Mouse (Mus musculus): ENCODE data around the gene Edaradd. TPM values are rescaled to one million over a fixed set of nuclear protein-coding genes. Genes with fewer than 3 reads are reported as not detected.

Edaradd gene
- total RNA-seq, 2 experiments from 2014 or later: 0.05 TPM; not detected in 1

GRCm38 (mm10) chr13:12522346-12522745 lies 2.1 kb upstream of the Edaradd start:
- intact Hi-C loops (cut with DNase I): no loop called here

GRCm38 (mm10) chr13:12519371-12519770 lies 867 bp downstream of the Edaradd start:
- intact Hi-C loops (cut with DNase I): no loop called here
- DNase-seq: no peak

More at GRCm38 (mm10) chr13:12522346-12522745, 2.1 kb upstream of the Edaradd start:
- no peak for DNase-seq

- DNase-seq: no peak
- intact Hi-C loops (cut with DNase I): no loop called here
Observed at GRCm38 (mm10) chr13:12511189-12511965, 8.9 kb downstream of the Edaradd start.

GRCm38 (mm10) chr13:12510032-12510431 lies 10.2 kb downstream of the Edaradd start:
- intact Hi-C loops (cut with DNase I): no loop called here
- DNase-seq: no peak

GRCm38 (mm10) chr13:12507426-12507825 lies 12.8 kb downstream of the Edaradd start:
- intact Hi-C loops (cut with DNase I): no loop called here
- no peak for DNase-seq

- intact Hi-C loops (cut with DNase I): no loop called here
- no peak for DNase-seq
Observed at GRCm38 (mm10) chr13:12505359-12505758, 14.9 kb downstream of the Edaradd start.

- no peak for DNase-seq
- intact Hi-C loops (cut with DNase I): no loop called here
Observed at GRCm38 (mm10) chr13:12503238-12503751, 16.9 kb downstream of the Edaradd start.

DNA sequence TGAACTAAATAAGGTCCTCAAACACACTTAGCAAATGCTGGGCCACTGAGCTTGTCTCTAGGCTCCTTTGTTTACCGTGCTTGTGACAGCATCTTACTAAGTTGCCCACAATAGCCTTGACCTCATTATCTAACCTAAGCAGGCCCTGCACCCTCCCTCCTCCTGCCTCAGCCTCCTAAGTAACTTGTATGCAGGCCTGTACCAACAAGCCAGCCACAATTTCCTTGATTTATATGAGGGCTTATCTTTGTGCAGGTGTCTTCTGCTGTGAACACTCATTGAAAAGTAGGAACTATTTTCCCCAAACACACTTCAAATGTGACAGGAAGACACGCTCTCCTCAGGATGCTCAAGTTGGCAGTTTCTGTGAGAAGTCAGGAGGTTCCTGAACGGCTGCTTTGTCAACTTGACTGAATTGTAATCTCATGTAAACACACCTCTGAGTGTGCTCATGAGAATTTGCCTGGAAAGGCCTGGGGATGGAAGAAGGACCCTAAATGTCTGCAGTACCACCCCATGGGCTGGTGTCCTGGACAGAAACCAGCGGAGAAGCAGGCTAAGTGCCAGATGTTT lies 17.5 kb downstream of the Edaradd start:
- intact Hi-C loops (cut with DNase I): no loop called here
- no peak for DNase-seq

DNA sequence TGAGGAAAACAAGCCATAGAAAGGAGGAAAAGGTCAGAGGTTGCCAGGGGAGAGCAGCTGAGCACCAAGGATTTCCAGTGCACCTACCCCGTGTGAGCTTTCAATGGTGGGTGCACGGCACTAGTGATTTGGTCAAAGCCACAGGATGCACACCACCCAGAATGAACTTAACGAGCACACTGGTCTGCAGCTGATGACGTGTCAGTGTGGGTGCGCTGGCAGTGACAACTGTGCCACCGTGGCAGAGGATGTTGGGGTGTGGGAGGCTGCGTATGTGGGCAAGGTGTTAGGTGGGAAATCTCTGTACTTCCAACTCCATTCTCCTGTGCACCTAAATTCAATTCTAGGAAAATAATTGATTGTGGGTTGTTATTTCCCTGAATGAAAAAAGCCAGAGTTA lies 21.1 kb downstream of the Edaradd start:
- no peak for DNase-seq
- intact Hi-C loops (cut with DNase I): no loop called here

DNA sequence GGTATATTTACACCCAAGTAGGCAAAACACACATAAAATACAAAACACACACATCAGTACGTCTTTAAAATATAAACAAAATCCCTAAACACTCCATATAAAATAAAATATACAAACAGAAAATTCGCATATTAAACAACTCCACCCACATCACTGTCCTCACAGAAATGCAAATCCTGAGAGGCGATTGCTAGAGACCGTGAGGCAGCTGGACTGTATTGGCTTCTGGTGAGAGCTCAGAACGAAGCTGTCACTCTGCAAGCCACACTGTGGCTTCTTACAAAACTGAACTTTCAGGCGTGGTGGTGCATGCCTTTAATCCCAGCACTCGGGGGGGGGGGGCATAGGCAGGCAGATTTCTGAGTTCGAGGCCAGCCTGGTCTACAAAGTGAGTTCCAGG lies 22.4 kb downstream of the Edaradd start:
- intact Hi-C loops (cut with DNase I): no loop called here
- no peak for DNase-seq

DNA sequence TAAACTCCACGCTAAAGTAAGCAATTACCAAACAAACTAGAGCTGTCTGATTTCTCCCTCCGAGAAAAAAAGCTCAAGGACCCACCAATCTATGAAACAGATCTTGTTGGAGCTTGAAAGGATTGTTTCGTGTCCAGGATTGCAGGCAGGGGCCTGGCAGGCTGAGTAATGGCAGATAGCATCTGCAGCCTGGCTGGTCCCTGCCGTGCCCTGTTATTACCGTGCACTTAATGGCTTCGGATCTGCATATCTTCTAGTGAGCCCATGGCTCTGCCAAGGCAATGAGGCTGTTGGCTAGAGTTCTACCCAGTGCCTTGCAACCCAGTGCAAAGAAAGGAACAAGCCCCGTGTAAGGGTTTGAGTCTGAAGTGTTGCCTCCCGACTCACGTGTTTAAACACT lies 25.5 kb downstream of the Edaradd start:
- intact Hi-C loops (cut with DNase I): no loop called here
- DNase-seq: no peak

- no peak for DNase-seq
- intact Hi-C loops (cut with DNase I): no loop called here
Observed at GRCm38 (mm10) chr13:12492515-12492914, 27.7 kb downstream of the Edaradd start.

- DNase-seq: no peak
- intact Hi-C loops (cut with DNase I): no loop called here
Observed at GRCm38 (mm10) chr13:12485640-12486039, 34.6 kb downstream of the Edaradd start.

DNA sequence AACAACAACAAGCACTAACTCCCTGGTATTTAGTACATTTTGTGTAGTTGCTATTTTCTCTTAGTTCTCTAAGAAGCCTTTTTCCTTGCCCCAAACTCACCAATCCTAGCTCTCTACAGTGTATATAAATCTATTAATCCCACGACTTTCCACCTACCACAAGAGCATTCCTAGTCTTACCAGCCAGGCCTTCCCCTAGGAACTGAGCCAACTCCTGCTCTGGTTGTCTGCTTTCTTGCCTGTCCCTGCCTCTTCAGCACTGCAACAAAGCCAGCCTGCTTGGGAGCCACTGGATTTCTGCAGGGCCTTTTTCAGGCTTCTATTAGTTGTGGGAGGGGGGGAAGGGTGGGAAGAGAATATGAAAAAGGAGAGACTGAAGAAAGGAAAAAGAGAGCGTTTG lies 35.0 kb downstream of the Edaradd start:
- intact Hi-C loops (cut with DNase I): no loop called here
- DNase-seq: no peak

- intact Hi-C loops (cut with DNase I): no loop called here
Observed at GRCm38 (mm10) chr13:12479802-12480201, 40.4 kb downstream of the Edaradd start.

DNA sequence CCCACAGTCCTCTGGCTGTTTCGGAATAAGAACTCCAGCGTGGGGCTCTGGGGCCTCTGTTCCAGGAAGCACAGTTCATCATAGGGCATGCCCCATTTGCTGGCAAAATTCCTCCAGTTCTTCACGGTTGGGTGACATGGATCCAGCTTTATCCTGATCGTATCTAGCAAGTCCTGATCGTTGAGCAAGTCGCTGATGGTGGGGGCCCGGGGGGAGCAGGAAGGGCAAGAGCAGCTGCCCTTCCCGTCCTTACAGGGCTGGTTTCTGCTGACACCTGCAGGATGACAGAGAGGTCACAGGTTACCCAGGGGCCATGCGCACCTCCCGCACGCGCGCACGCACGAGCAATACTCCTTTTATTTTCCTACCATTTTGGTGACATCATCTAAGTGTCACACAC lies 41.9 kb downstream of the Edaradd start:
- intact Hi-C loops (cut with DNase I): no loop called here

More at GRCm38 (mm10) chr13:12479802-12480201, 40.4 kb downstream of the Edaradd start:
- DNase-seq: no peak

DNA sequence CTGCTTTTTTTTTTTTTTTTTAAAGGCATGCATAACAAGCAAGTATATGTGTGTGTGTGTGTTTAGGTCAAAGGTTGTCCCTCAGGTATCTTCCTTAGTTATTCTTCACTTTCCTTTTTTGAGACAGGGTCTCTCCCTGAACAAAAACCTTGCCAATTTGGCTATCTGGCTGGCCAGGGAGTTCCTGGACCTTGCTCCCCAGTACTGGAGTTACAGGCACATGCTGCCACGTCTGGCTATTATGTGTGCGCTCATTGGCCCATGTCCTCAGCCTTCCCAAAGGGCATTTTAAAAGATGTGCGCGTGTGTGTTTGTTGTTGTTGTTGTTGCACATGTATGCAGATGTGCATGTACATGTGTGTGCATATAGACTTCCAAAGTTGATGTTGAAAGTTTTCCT lies 43.4 kb downstream of the Edaradd start:
- no peak for DNase-seq
- intact Hi-C loops (cut with DNase I): no loop called here

More for the DNA sequence above, 41.9 kb downstream of the Edaradd start:
- DNase-seq: no peak

- no peak for DNase-seq
- intact Hi-C loops (cut with DNase I): no loop called here
Observed at GRCm38 (mm10) chr13:12475239-12475638, 45.0 kb downstream of the Edaradd start.

GRCm38 (mm10) chr13:12473724-12474378 lies 46.4 kb downstream of the Edaradd start:
- intact Hi-C loops (cut with DNase I): loop anchor here (1.0 to 2.0 kb wide), 4 partner anchors 64 to 941 kb away; no protein-coding TSS in a partner anchor
- peak; percentile 79 to 80 for DNase-seq

- no peak for DNase-seq
- intact Hi-C loops (cut with DNase I): no loop called here
Observed at GRCm38 (mm10) chr13:12468488-12468887, 51.8 kb downstream of the Edaradd start.

GRCm38 (mm10) chr13:12464844-12465243 lies 55.4 kb downstream of the Edaradd start, which contains the start of gene Lgals8:
Lgals8 (minus strand) TSS chr13:12464944.
- intact Hi-C loops (cut with DNase I): loop anchor here (5.0 kb wide), 1 partner anchor 102 kb away; the partner anchor contains the start of gene Ero1lb
- no peak for DNase-seq
